Mouse (Mus musculus): ENCODE measurements around the gene Smbd1. TPM values are rescaled to one million over a fixed set of nuclear protein-coding genes. Genes with fewer than 3 reads are reported as not detected.
A peak's percentile ranks its signal among the peaks of the same experiment; 100 is the strongest.

Gene Smbd1
- not detected in 2 replicates for polyA plus RNA-seq (2012; rRNA removed)

- TF ChIP-seq POLR2A (IDR thresholded peaks at IDR 0.05; ENCODE audit: borderline replicate concordance, extremely low read depth, insufficient read depth, insufficient read length, poor library complexity, severe bottlenecking) (no peak), CTCF (IDR thresholded peaks at IDR 0.05; ENCODE audit: borderline replicate concordance, extremely low read depth, insufficient read depth, insufficient read length) (no peak)
- no peak for DNase-seq (ENCODE audit: low read depth)
Measured at GRCm38 (mm10) chr16:32810321-32810720, at the start of gene Smbd1. Gene Smbd1, minus strand, starts transcription at chr16:32810477.

- TF ChIP-seq POLR2A (IDR thresholded peaks at IDR 0.05; ENCODE audit: borderline replicate concordance, extremely low read depth, insufficient read depth, insufficient read length, poor library complexity, severe bottlenecking) (no peak), CTCF (IDR thresholded peaks at IDR 0.05; ENCODE audit: borderline replicate concordance, extremely low read depth, insufficient read depth, insufficient read length) (no peak)
- DNase-seq (ENCODE audit: low read depth) = no peak
Measured at GRCm38 (mm10) chr16:32858771-32859636, 48.7 kb upstream of the Smbd1 start.

- DNase-seq (ENCODE audit: low read depth) = no peak
- TF ChIP-seq CTCF (IDR thresholded peaks at IDR 0.05; ENCODE audit: borderline replicate concordance, extremely low read depth, insufficient read depth, insufficient read length) = no peak
- no peak for TF ChIP-seq POLR2A (IDR thresholded peaks at IDR 0.05; ENCODE audit: borderline replicate concordance, extremely low read depth, insufficient read depth, insufficient read length, poor library complexity, severe bottlenecking)
Measured at GRCm38 (mm10) chr16:32858356-32858755, 48.1 kb upstream of the Smbd1 start.

GRCm38 (mm10) chr16:32856751-32857150 lies 46.5 kb upstream of the Smbd1 start:
- TF ChIP-seq CTCF (IDR thresholded peaks at IDR 0.05; ENCODE audit: borderline replicate concordance, extremely low read depth, insufficient read depth, insufficient read length) = no peak
- TF ChIP-seq POLR2A (IDR thresholded peaks at IDR 0.05; ENCODE audit: borderline replicate concordance, extremely low read depth, insufficient read depth, insufficient read length, poor library complexity, severe bottlenecking) = no peak
- DNase-seq (ENCODE audit: low read depth) = no peak

- TF ChIP-seq POLR2A (IDR thresholded peaks at IDR 0.05; ENCODE audit: borderline replicate concordance, extremely low read depth, insufficient read depth, insufficient read length, poor library complexity, severe bottlenecking) (no peak), CTCF (IDR thresholded peaks at IDR 0.05; ENCODE audit: borderline replicate concordance, extremely low read depth, insufficient read depth, insufficient read length) (no peak)
- peak; percentile 82 for DNase-seq (ENCODE audit: low read depth)
Measured at GRCm38 (mm10) chr16:32854050-32854571, 43.8 kb upstream of the Smbd1 start.

- TF ChIP-seq CTCF (IDR thresholded peaks at IDR 0.05; ENCODE audit: borderline replicate concordance, extremely low read depth, insufficient read depth, insufficient read length) = no peak
- TF ChIP-seq POLR2A (IDR thresholded peaks at IDR 0.05; ENCODE audit: borderline replicate concordance, extremely low read depth, insufficient read depth, insufficient read length, poor library complexity, severe bottlenecking) = no peak
Measured at GRCm38 (mm10) chr16:32853492-32854049, 43.3 kb upstream of the Smbd1 start.

GRCm38 (mm10) chr16:32849042-32849830 lies 39.0 kb upstream of the Smbd1 start:
- no peak for TF ChIP-seq POLR2A (IDR thresholded peaks at IDR 0.05; ENCODE audit: borderline replicate concordance, extremely low read depth, insufficient read depth, insufficient read length, poor library complexity, severe bottlenecking)
- TF ChIP-seq CTCF (IDR thresholded peaks at IDR 0.05; ENCODE audit: borderline replicate concordance, extremely low read depth, insufficient read depth, insufficient read length) = no peak
- no peak for DNase-seq (ENCODE audit: low read depth)

More at GRCm38 (mm10) chr16:32853492-32854049, 43.3 kb upstream of the Smbd1 start:
- DNase-seq (ENCODE audit: low read depth) = no peak

GRCm38 (mm10) chr16:32847103-32847502 lies 36.8 kb upstream of the Smbd1 start:
- no peak for DNase-seq (ENCODE audit: low read depth)
- TF ChIP-seq POLR2A (IDR thresholded peaks at IDR 0.05; ENCODE audit: borderline replicate concordance, extremely low read depth, insufficient read depth, insufficient read length, poor library complexity, severe bottlenecking) = no peak
- TF ChIP-seq CTCF (IDR thresholded peaks at IDR 0.05; ENCODE audit: borderline replicate concordance, extremely low read depth, insufficient read depth, insufficient read length) = no peak

GRCm38 (mm10) chr16:32831501-32831900 lies 21.2 kb upstream of the Smbd1 start:
- TF ChIP-seq CTCF (IDR thresholded peaks at IDR 0.05; ENCODE audit: borderline replicate concordance, extremely low read depth, insufficient read depth, insufficient read length) (no peak), POLR2A (IDR thresholded peaks at IDR 0.05; ENCODE audit: borderline replicate concordance, extremely low read depth, insufficient read depth, insufficient read length, poor library complexity, severe bottlenecking) (no peak)
- DNase-seq (ENCODE audit: low read depth) = no peak

- TF ChIP-seq CTCF (IDR thresholded peaks at IDR 0.05; ENCODE audit: borderline replicate concordance, extremely low read depth, insufficient read depth, insufficient read length) (no peak), POLR2A (IDR thresholded peaks at IDR 0.05; ENCODE audit: borderline replicate concordance, extremely low read depth, insufficient read depth, insufficient read length, poor library complexity, severe bottlenecking) (no peak)
- no peak for DNase-seq (ENCODE audit: low read depth)
Measured at GRCm38 (mm10) chr16:32829104-32829503, 18.8 kb upstream of the Smbd1 start.

GRCm38 (mm10) chr16:32826521-32826920 lies 16.2 kb upstream of the Smbd1 start:
- no peak for DNase-seq (ENCODE audit: low read depth)
- TF ChIP-seq CTCF (IDR thresholded peaks at IDR 0.05; ENCODE audit: borderline replicate concordance, extremely low read depth, insufficient read depth, insufficient read length) (no peak), POLR2A (IDR thresholded peaks at IDR 0.05; ENCODE audit: borderline replicate concordance, extremely low read depth, insufficient read depth, insufficient read length, poor library complexity, severe bottlenecking) (no peak)
